Mouse (Mus musculus) right cerebral cortex, postnatal 25 days (tissue): ENCODE measurements around the gene Angptl7.
A peak's percentile ranks its signal among the peaks of the same experiment; 100 is the strongest.

Source experiments
- DNase-seq: peaks from one replicate; pipeline ENCODE4 v3.0.0; 2022

The Angptl7 gene

GRCm38 (mm10) chr4:148491448-148491847, 8.8 kb downstream of the Angptl7 start:
- DNase-seq: no peak

- DNase-seq: no peak
Observed at GRCm38 (mm10) chr4:148490502-148490901, 9.8 kb downstream of the Angptl7 start.

GRCm38 (mm10) chr4:148487841-148488240, 12.4 kb downstream of the Angptl7 start:
- DNase-seq: no peak

- no peak for DNase-seq
Observed at GRCm38 (mm10) chr4:148484511-148484910, 15.7 kb downstream of the Angptl7 start.

- no peak for DNase-seq
Observed at GRCm38 (mm10) chr4:148481557-148482168, 18.6 kb downstream of the Angptl7 start.

- no peak for DNase-seq
Observed at GRCm38 (mm10) chr4:148480245-148480644, 20.0 kb downstream of the Angptl7 start.

GRCm38 (mm10) chr4:148473496-148473895, 26.8 kb downstream of the Angptl7 start:
- DNase-seq: no peak

- DNase-seq: no peak
Observed at GRCm38 (mm10) chr4:148472436-148473174, 27.7 kb downstream of the Angptl7 start.

GRCm38 (mm10) chr4:148471363-148471806, 28.9 kb downstream of the Angptl7 start:
- no peak for DNase-seq

GRCm38 (mm10) chr4:148469487-148470252, 30.6 kb downstream of the Angptl7 start:
- DNase-seq: no peak

GRCm38 (mm10) chr4:148468396-148468795, 31.9 kb downstream of the Angptl7 start:
- no peak for DNase-seq

GRCm38 (mm10) chr4:148466511-148467079, 33.7 kb downstream of the Angptl7 start:
- DNase-seq: no peak

- peak; percentile 27 for DNase-seq
Observed at GRCm38 (mm10) chr4:148464869-148465268, 35.4 kb downstream of the Angptl7 start.

- DNase-seq: no peak
Observed at GRCm38 (mm10) chr4:148464301-148464700, 36.0 kb downstream of the Angptl7 start.

- no peak for DNase-seq
Observed at GRCm38 (mm10) chr4:148463208-148463960, 36.9 kb downstream of the Angptl7 start.

GRCm38 (mm10) chr4:148462717-148463116, 37.5 kb downstream of the Angptl7 start:
- no peak for DNase-seq

- no peak for DNase-seq
Observed at GRCm38 (mm10) chr4:148461772-148462171, 38.5 kb downstream of the Angptl7 start.

- DNase-seq: no peak
Observed at GRCm38 (mm10) chr4:148460656-148461284, 39.5 kb downstream of the Angptl7 start.

- DNase-seq: no peak
Observed at GRCm38 (mm10) chr4:148455477-148456025, 44.7 kb downstream of the Angptl7 start.

- no peak for DNase-seq
Observed at GRCm38 (mm10) chr4:148453707-148454106, 46.6 kb downstream of the Angptl7 start.

GRCm38 (mm10) chr4:148448853-148449245, 51.4 kb downstream of the Angptl7 start:
- DNase-seq: no peak
